Mouse (Mus musculus): ENCODE results near the gene Pum2. TPM values are rescaled to one million over a fixed set of nuclear protein-coding genes. Genes with fewer than 3 reads are reported as not detected.

The Pum2 gene
- polyA plus RNA-seq, 1 experiment = 149 TPM

- Histone ChIP-seq H3K36me3 (ENCODE audit: control insufficient read depth, insufficient read depth, low read length) (no peaks in the 10 kb centered on the region), H3K27me3 (ENCODE audit: control insufficient read depth, insufficient read depth, low read length) (no peaks in the 10 kb centered on the region; the same call in 1 of the 2 replicates), H3K27ac (ENCODE audit: control insufficient read depth, insufficient read depth, low read length) (no peak overlapping the region), H3K4me1 (replicated peaks; ENCODE audit: control insufficient read depth, insufficient read depth, low read length) (peaks cover 30% of the 10 kb centered on the region), H3K4me3 (ENCODE audit: control insufficient read depth, insufficient read depth, low read length) (no peak overlapping the region)
- TF ChIP-seq POLR2A (IDR thresholded peaks at IDR 0.05; ENCODE audit: control insufficient read depth, extremely low read depth, insufficient read depth, low read length, poor library complexity) (no peak), CTCF (IDR thresholded peaks at IDR 0.05; ENCODE audit: borderline replicate concordance, control insufficient read depth, extremely low read depth, insufficient read depth, low read length, poor library complexity) (no peak)
- 72% methylated on average over 3 of the region's 3 CpGs for WGBS
- no peak for DNase-seq
Observed at GRCm38 (mm10) chr12:8776741-8777140, 102.8 kb downstream of the Pum2 start.

GRCm38 (mm10) chr12:8778106-8778505 lies 104.2 kb downstream of the Pum2 start:
- TF ChIP-seq CTCF (IDR thresholded peaks at IDR 0.05; ENCODE audit: borderline replicate concordance, control insufficient read depth, extremely low read depth, insufficient read depth, low read length, poor library complexity) (no peak), POLR2A (IDR thresholded peaks at IDR 0.05; ENCODE audit: control insufficient read depth, extremely low read depth, insufficient read depth, low read length, poor library complexity) (no peak)
- DNase-seq = no peak
- Histone ChIP-seq H3K4me1 (replicated peaks; ENCODE audit: control insufficient read depth, insufficient read depth, low read length) (peaks cover 16% of the 10 kb centered on the region), H3K27me3 (ENCODE audit: control insufficient read depth, insufficient read depth, low read length) (no peaks in the 10 kb centered on the region), H3K4me3 (ENCODE audit: control insufficient read depth, insufficient read depth, low read length) (no peak overlapping the region), H3K36me3 (ENCODE audit: control insufficient read depth, insufficient read depth, low read length) (no peaks in the 10 kb centered on the region), H3K27ac (ENCODE audit: control insufficient read depth, insufficient read depth, low read length) (no peak overlapping the region)
- WGBS = 92% methylated on average over 7 of the region's 7 CpGs

- no peaks in the 10 kb centered on the region for H3K36me3 ChIP-seq (ENCODE audit: control insufficient read depth, insufficient read depth, low read length)
- H3K27me3 ChIP-seq (ENCODE audit: control insufficient read depth, insufficient read depth, low read length) = no peaks in the 10 kb centered on the region
- TF ChIP-seq CTCF (IDR thresholded peaks at IDR 0.05; ENCODE audit: borderline replicate concordance, control insufficient read depth, extremely low read depth, insufficient read depth, low read length, poor library complexity) (no peak), POLR2A (IDR thresholded peaks at IDR 0.05; ENCODE audit: control insufficient read depth, extremely low read depth, insufficient read depth, low read length, poor library complexity) (no peak)
- no peak overlapping the region for H3K27ac ChIP-seq (ENCODE audit: control insufficient read depth, insufficient read depth, low read length)
- 90% methylated on average over 4 of the region's 4 CpGs for WGBS
- H3K4me3 ChIP-seq (ENCODE audit: control insufficient read depth, insufficient read depth, low read length) = no peak overlapping the region
- no peak for DNase-seq
- H3K4me1 ChIP-seq (replicated peaks; ENCODE audit: control insufficient read depth, insufficient read depth, low read length) = peaks cover 16% of the 10 kb centered on the region
Observed at GRCm38 (mm10) chr12:8779851-8780250, 105.9 kb downstream of the Pum2 start.

GRCm38 (mm10) chr12:8781121-8781520 lies 107.2 kb downstream of the Pum2 start:
- peaks cover 16% of the 10 kb centered on the region for H3K4me1 ChIP-seq (replicated peaks; ENCODE audit: control insufficient read depth, insufficient read depth, low read length)
- no peak overlapping the region for H3K4me3 ChIP-seq (ENCODE audit: control insufficient read depth, insufficient read depth, low read length)
- no peak for DNase-seq

GRCm38 (mm10) chr12:8781681-8782378 lies 107.9 kb downstream of the Pum2 start:
- H3K36me3 ChIP-seq (ENCODE audit: control insufficient read depth, insufficient read depth, low read length) = no peaks in the 10 kb centered on the region
- no peaks in the 10 kb centered on the region for H3K27me3 ChIP-seq (ENCODE audit: control insufficient read depth, insufficient read depth, low read length)
- TF ChIP-seq POLR2A (IDR thresholded peaks at IDR 0.05; ENCODE audit: control insufficient read depth, extremely low read depth, insufficient read depth, low read length, poor library complexity) (no peak), CTCF (IDR thresholded peaks at IDR 0.05; ENCODE audit: borderline replicate concordance, control insufficient read depth, extremely low read depth, insufficient read depth, low read length, poor library complexity) (no peak)
- no peak overlapping the region for H3K27ac ChIP-seq (ENCODE audit: control insufficient read depth, insufficient read depth, low read length)
- H3K4me3 ChIP-seq (ENCODE audit: control insufficient read depth, insufficient read depth, low read length) = no peak overlapping the region
- 88% methylated on average over 9 of the region's 9 CpGs for WGBS
- peaks cover 21% of the 10 kb centered on the region for H3K4me1 ChIP-seq (replicated peaks; ENCODE audit: control insufficient read depth, insufficient read depth, low read length)
- DNase-seq = no peak

More at GRCm38 (mm10) chr12:8781121-8781520, 107.2 kb downstream of the Pum2 start:
- no peak for TF ChIP-seq POLR2A (IDR thresholded peaks at IDR 0.05; ENCODE audit: control insufficient read depth, extremely low read depth, insufficient read depth, low read length, poor library complexity)
- no peak for TF ChIP-seq CTCF (IDR thresholded peaks at IDR 0.05; ENCODE audit: borderline replicate concordance, control insufficient read depth, extremely low read depth, insufficient read depth, low read length, poor library complexity)
- H3K27me3 ChIP-seq (ENCODE audit: control insufficient read depth, insufficient read depth, low read length) = no peaks in the 10 kb centered on the region
- no peaks in the 10 kb centered on the region for H3K36me3 ChIP-seq (ENCODE audit: control insufficient read depth, insufficient read depth, low read length)
- no peak overlapping the region for H3K27ac ChIP-seq (ENCODE audit: control insufficient read depth, insufficient read depth, low read length)
- 54% methylated on average over 7 of the region's 7 CpGs for whole genome bisulfite sequencing

- Histone ChIP-seq H3K27ac (ENCODE audit: control insufficient read depth, insufficient read depth, low read length) (no peak overlapping the region), H3K36me3 (ENCODE audit: control insufficient read depth, insufficient read depth, low read length) (no peaks in the 10 kb centered on the region), H3K4me3 (ENCODE audit: control insufficient read depth, insufficient read depth, low read length) (no peak overlapping the region), H3K4me1 (replicated peaks; ENCODE audit: control insufficient read depth, insufficient read depth, low read length) (peaks cover 28% of the 10 kb centered on the region), H3K27me3 (ENCODE audit: control insufficient read depth, insufficient read depth, low read length) (no peaks in the 10 kb centered on the region)
- no peak for DNase-seq
- 92% methylated on average over 3 of the region's 3 CpGs for WGBS
- TF ChIP-seq POLR2A (IDR thresholded peaks at IDR 0.05; ENCODE audit: control insufficient read depth, extremely low read depth, insufficient read depth, low read length, poor library complexity) (no peak), CTCF (IDR thresholded peaks at IDR 0.05; ENCODE audit: borderline replicate concordance, control insufficient read depth, extremely low read depth, insufficient read depth, low read length, poor library complexity) (no peak)
Observed at GRCm38 (mm10) chr12:8782565-8782964, 108.6 kb downstream of the Pum2 start.
